ENCODE assay signal across 28 mouse cellular contexts in genomic region chr17:8731073-8731472, GRCm38 (mm10).
DNase-seq lines count a peak whose midpoint lies in the region; ATAC-seq and TF ChIP-seq lines count a peak whose summit lies in the region.
"Had no signal": no experiment of that assay in that cellular context is flagged by ENCODE, and none has a peak within 500 bp of the region (broad histone marks: within the 10 kb centered on the region; RNA-seq: fewer than 3 reads in every experiment).

No protein-coding gene starts in this region.

- no peaks in the 10 kb centered on the region for H3K79me2 ChIP-seq in CH12.LX (replicated peaks; ENCODE audit: control insufficient read depth, extremely low read depth, insufficient read depth, poor library complexity, severe bottlenecking)

- TF ChIP-seq EP300 in CH12.LX (IDR thresholded peaks at IDR 0.05; ENCODE audit: low read length): no peak

- WGBS in heart, embryonic 11.5 days (ENCODE audit: insufficient replicate concordance): 56% methylated on average over 6 of the region's 6 CpGs

- intact Hi-C loops in left cerebral cortex, adult 2 months (cut with DNase I): loop anchor here (5.0 kb wide), 1 partner anchor 94 kb away; no protein-coding TSS in a partner anchor

- no peak for ATAC-seq in heart, embryonic 11.5 days (replicated peaks; ENCODE audit: insufficient number of reproducible peaks, low FRiP score, low TSS enrichment)
- ATAC-seq: CD4-positive, CD25-positive, alpha-beta regulatory T cell, adult 4 months; forebrain, embryonic 15.5 days; inflammation-experienced regulatory T-cells, adult 6 months; midbrain, embryonic 13.5 days had no signal

- no peak for TF ChIP-seq POLR2A in CH12.LX (IDR thresholded peaks at IDR 0.05; ENCODE audit: low read depth, low read length)

- TF ChIP-seq CTCF in left cerebral cortex, adult 2 months (IDR thresholded peaks at IDR 0.05): peak; percentile 47
- TF ChIP-seq CTCF in CH12.LX (conservative IDR thresholded peaks at IDR 0.05 in 1 of 2, IDR thresholded peaks at IDR 0.05 in 1 of 2; ENCODE audit: low read depth in 2 of 2, low read length in 2 of 2): peak in 1 of 2 experiments; percentile 53; a peak in 3 of 4 replicates

- H3K9ac ChIP-seq in heart, embryonic 11.5 days (ENCODE audit: low read depth, low read length): no peak overlapping the region
- H3K9ac ChIP-seq in CH12.LX (ENCODE audit: insufficient read depth, low read depth): no peak overlapping the region
- H3K9ac ChIP-seq: embryonic facial prominence, embryonic 15.5 days; forebrain, embryonic 15.5 days; hindbrain, embryonic 14.5 days; midbrain, embryonic 13.5 days; neural tube, embryonic 12.5 days; stomach, embryonic 15.5 days had no signal

- no peaks in the 10 kb centered on the region for H3K27me3 ChIP-seq in heart, embryonic 11.5 days (ENCODE audit: control insufficient read depth, insufficient read depth, low read length)
- peaks cover 2% of the 10 kb centered on the region for H3K27me3 ChIP-seq in CH12.LX (replicated peaks)
- H3K27me3 ChIP-seq: embryonic facial prominence, embryonic 15.5 days; forebrain, embryonic 15.5 days; midbrain, embryonic 13.5 days; neural tube, embryonic 12.5 days; stomach, embryonic 15.5 days had no signal

- H3K4me2 ChIP-seq in heart, embryonic 11.5 days: no peak overlapping the region
- H3K4me2 ChIP-seq in CH12.LX (ENCODE audit: insufficient read depth, low read depth, poor library complexity, severe bottlenecking): no peak overlapping the region
- H3K4me2 ChIP-seq: embryonic facial prominence, embryonic 15.5 days; forebrain, embryonic 15.5 days; hindbrain, embryonic 14.5 days; liver, embryonic 11.5 days; midbrain, embryonic 13.5 days; neural tube, embryonic 12.5 days; stomach, embryonic 15.5 days had no signal

- no peaks in the 10 kb centered on the region for H3K36me3 ChIP-seq in heart, embryonic 11.5 days (ENCODE audit: control insufficient read depth, insufficient read depth, low read length)
- H3K36me3 ChIP-seq in CH12.LX (replicated peaks in 1 of 2; ENCODE audit: control insufficient read depth in 1 of 2, insufficient read depth in 1 of 2, low read length in 1 of 2): no peaks in the 10 kb centered on the region
- H3K36me3 ChIP-seq: embryonic facial prominence, embryonic 15.5 days; forebrain, embryonic 15.5 days; limb, embryonic 10.5 days; midbrain, embryonic 13.5 days; neural tube, embryonic 12.5 days; stomach, embryonic 15.5 days had no signal

- no peaks in the 10 kb centered on the region for H3K4me1 ChIP-seq in heart, embryonic 11.5 days (ENCODE audit: control insufficient read depth, insufficient read depth, low read length)
- H3K4me1 ChIP-seq in CH12.LX (ENCODE audit: control insufficient read depth in 1 of 2, insufficient read depth in 2 of 2): peaks cover 7 to 40% of the 10 kb centered on the region in 2 experiments; a peak in 3 of 4 replicates
- H3K4me1 ChIP-seq: embryonic facial prominence, embryonic 15.5 days; forebrain, embryonic 15.5 days; limb, embryonic 10.5 days; megakaryocyte, embryonic 14.5 days; midbrain, embryonic 13.5 days; neural tube, embryonic 12.5 days; stomach, embryonic 15.5 days had no signal

- DNase-seq in heart, adult 11 months: peak; percentile 41
- DNase-seq in left cerebral cortex, adult 2 months (ENCODE audit: extremely low spot score in 1 of 2, low spot score in 2 of 2): no peak
- DNase-seq in left cerebral cortex, adult 18-20 months (ENCODE audit: low spot score in 2 of 2): no peak
- peak; percentile 37 for DNase-seq in CH12.LX (ENCODE audit: extremely low read depth)
- peak; percentile 18 for DNase-seq in ZHBTc4 (ENCODE audit: low read depth, low spot score)
- DNase-seq in adrenal gland, postnatal 14 days: no peak
- DNase-seq: cerebellum, adult 11 months; cerebellum, adult 9-11 months; gastrocnemius, postnatal 25 days; heart, postnatal 4 days; kidney, adult 18-20 months; kidney, postnatal 14 days; lung, adult 2 months; right cerebral cortex, adult 18-20 months; right cerebral cortex, postnatal 4 days; thymus, postnatal 25 days had no signal

- no peak overlapping the region for H3K27ac ChIP-seq in heart, embryonic 11.5 days (ENCODE audit: low read depth, low read length)
- no peak overlapping the region for H3K27ac ChIP-seq in left cerebral cortex, adult 2 months
- H3K27ac ChIP-seq in CH12.LX (ENCODE audit: insufficient read depth, low read depth): no peak overlapping the region
- H3K27ac ChIP-seq: embryonic facial prominence, embryonic 15.5 days; forebrain, embryonic 15.5 days; hindbrain, embryonic 14.5 days; limb, embryonic 10.5 days; midbrain, embryonic 13.5 days; neural tube, embryonic 12.5 days; stomach, embryonic 15.5 days had no signal

- H3K9me3 ChIP-seq in heart, embryonic 11.5 days (replicated peaks; ENCODE audit: control insufficient read depth, low read length): no peaks in the 10 kb centered on the region
- no peaks in the 10 kb centered on the region for H3K9me3 ChIP-seq in CH12.LX (replicated peaks; ENCODE audit: low read length)
- H3K9me3 ChIP-seq: embryonic facial prominence, embryonic 15.5 days; forebrain, embryonic 15.5 days; limb, embryonic 10.5 days; megakaryocyte, embryonic 14.5 days; midbrain, embryonic 13.5 days; neural tube, embryonic 12.5 days; stomach, embryonic 15.5 days had no signal

- in situ Hi-C loops in CH12.LX (cut with MboI; ENCODE audit: low pct_ligation_motif_present, low pct_unique_long_range_greater_than_20kb, low sequenced_read_pairs): loop anchor here (25.0 kb wide), 1 partner anchor 94 kb away; no protein-coding TSS in a partner anchor

- dilution Hi-C loops in CH12.LX (cut with MboI; ENCODE audit: extremely low pct_ligation_motif_present, extremely low pct_unique_long_range_greater_than_20kb, low sequenced_read_pairs): no loop called here

- TF ChIP-seq RAD21 in CH12.LX (IDR thresholded peaks at IDR 0.05; ENCODE audit: low read depth, low read length): peak; percentile 7

- no peak overlapping the region for H3K4me3 ChIP-seq in heart, embryonic 11.5 days (ENCODE audit: low read depth, low read length)
- no peak overlapping the region for H3K4me3 ChIP-seq in left cerebral cortex, adult 2 months
- H3K4me3 ChIP-seq in CH12.LX (replicated peaks in 1 of 3; ENCODE audit: low read depth in 2 of 3, low read length in 2 of 3, poor library complexity in 1 of 3): no peak overlapping the region
- H3K4me3 ChIP-seq: embryonic facial prominence, embryonic 15.5 days; forebrain, embryonic 15.5 days; limb, embryonic 10.5 days; midbrain, embryonic 13.5 days; neural tube, embryonic 12.5 days; stomach, embryonic 15.5 days had no signal

TF ChIP-seq in CH12.LX, 34 proteins besides CTCF, POLR2A, EP300 and RAD21:
- no peak for TF ChIP-seq CHD2 (IDR thresholded peaks at IDR 0.05; ENCODE audit: low read length)
- TF ChIP-seq CHD1 (IDR thresholded peaks at IDR 0.05; ENCODE audit: low read depth, low read length): no peak
- TF ChIP-seq JUN (IDR thresholded peaks at IDR 0.05; ENCODE audit: insufficient read depth, low read depth, low read length): no peak
- TF ChIP-seq JUND (conservative IDR thresholded peaks at IDR 0.05; ENCODE audit: low read depth, low read length): no peak
- TF ChIP-seq ETS1 (conservative IDR thresholded peaks at IDR 0.05; ENCODE audit: low read depth, low read length): no peak
- TF ChIP-seq ZC3H11A (IDR thresholded peaks at IDR 0.05; ENCODE audit: low read depth, low read length): no peak
- no peak for TF ChIP-seq ZMIZ1 (IDR thresholded peaks at IDR 0.05; ENCODE audit: low read depth, low read length)
- no peak for TF ChIP-seq E2F4 (IDR thresholded peaks at IDR 0.05; ENCODE audit: insufficient replicate concordance, low read depth, low read length)
- TF ChIP-seq ZKSCAN1 (IDR thresholded peaks at IDR 0.05; ENCODE audit: borderline replicate concordance, low read depth, low read length): no peak
- no peak for TF ChIP-seq POLR2AphosphoS2 (IDR thresholded peaks at IDR 0.05; ENCODE audit: low read depth, low read length)
- TF ChIP-seq MAX (IDR thresholded peaks at IDR 0.05; ENCODE audit: low read length): no peak
- no peak for TF ChIP-seq PAX5 (IDR thresholded peaks at IDR 0.05; ENCODE audit: low read length)
- TF ChIP-seq GABPA (IDR thresholded peaks at IDR 0.05; ENCODE audit: insufficient replicate concordance, low read depth, low read length): no peak
- TF ChIP-seq MAZ (IDR thresholded peaks at IDR 0.05; ENCODE audit: low read depth, low read length): no peak
- no peak for TF ChIP-seq ZNF384 (IDR thresholded peaks at IDR 0.05; ENCODE audit: low read depth, low read length)
- TF ChIP-seq MYC (IDR thresholded peaks at IDR 0.05; ENCODE audit: low read depth, low read length): no peak
- TF ChIP-seq HCFC1 (IDR thresholded peaks at IDR 0.05; ENCODE audit: low read depth, low read length): no peak
- TF ChIP-seq IRF4 (IDR thresholded peaks at IDR 0.05; ENCODE audit: low read depth, low read length): no peak
- no peak for TF ChIP-seq SMC3 (IDR thresholded peaks at IDR 0.05; ENCODE audit: low read depth, low read length)
- no peak for TF ChIP-seq MAFK (IDR thresholded peaks at IDR 0.05; ENCODE audit: insufficient replicate concordance, low read length)

Comparison
In these comparisons a context has a peak if more than half of its experiments do, and no peak if none do; other contexts are left out.
1. DNase-seq: peak in heart, adult 11 months (single experiment), CH12.LX (single experiment) and ZHBTc4 (single experiment); none in left cerebral cortex, adult 2 months (0 of 2), left cerebral cortex, adult 18-20 months (0 of 2) and adrenal gland, postnatal 14 days (single experiment).